Mouse (Mus musculus): ENCODE measurements at regions not wholly inside any gene's neighbourhood (a gene's known extent, or its start where the extent isn't known, plus 50 kb on each side); places are given as distances from the start of the nearest gene placed in this dataset.

DNA sequence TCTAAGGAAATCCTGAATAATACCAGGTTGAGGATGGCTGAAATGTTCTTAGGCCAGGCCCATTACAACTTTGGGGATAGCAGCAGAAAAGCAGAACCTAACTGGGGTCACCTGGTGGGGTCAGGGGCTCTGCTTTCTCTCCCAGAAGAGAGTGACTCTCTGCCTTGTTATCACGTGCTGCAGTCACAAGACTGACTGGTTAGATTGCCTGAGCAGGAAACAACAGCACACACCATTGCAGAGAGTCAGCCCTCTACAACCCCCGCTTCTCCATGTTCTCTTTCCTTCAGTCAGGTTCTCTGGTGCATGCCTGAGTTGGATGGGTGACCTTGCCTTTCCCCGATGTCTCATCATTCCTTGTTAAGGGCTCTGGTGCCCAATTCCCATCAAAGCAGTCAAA, 91.2 kb upstream of the Hsd17b12 start:
- DNase-seq (ENCODE audit: low read depth, low spot score), result no peak

- peak; percentile 57 for DNase-seq (ENCODE audit: low read depth, low spot score)
Measured at GRCm38 (mm10) chr2:94246851-94247471, 89.2 kb upstream of the Hsd17b12 start.

GRCm38 (mm10) chr2:94246180-94246611, 88.4 kb upstream of the Hsd17b12 start:
- no peak for DNase-seq (ENCODE audit: low read depth, low spot score)

DNA sequence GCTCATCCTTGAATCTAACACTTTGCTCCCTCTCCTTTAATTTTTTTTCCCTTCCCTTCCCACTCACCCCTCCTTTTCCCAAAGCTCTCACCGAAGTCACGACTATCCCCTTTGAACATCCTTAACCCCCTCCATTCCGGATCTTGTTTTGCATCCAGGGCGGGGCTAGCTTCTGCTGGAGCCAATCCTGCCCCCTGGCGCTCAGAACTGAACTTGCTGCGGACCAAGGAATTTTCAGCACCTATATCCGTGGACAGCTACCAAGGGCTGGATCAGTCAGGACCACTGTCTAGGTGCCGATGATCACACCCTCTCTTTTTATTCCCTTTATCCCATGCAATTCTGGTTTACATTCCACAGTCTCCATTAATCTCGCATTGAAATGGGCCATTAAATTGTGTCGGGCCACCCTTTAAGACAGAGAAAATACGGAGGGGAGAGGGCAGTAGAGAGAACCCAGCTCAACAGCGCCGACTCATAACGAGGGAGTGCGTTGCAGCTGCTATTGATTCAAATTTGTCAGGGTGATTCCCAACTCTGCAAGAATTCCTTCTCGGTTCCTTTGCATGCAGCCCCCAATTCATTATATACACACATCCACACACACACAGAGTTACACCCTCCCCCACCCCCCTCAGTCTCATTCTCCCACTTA, 87.7 kb upstream of the Hsd17b12 start:
- peak; percentile 93 for DNase-seq (ENCODE audit: low read depth, low spot score)

DNA sequence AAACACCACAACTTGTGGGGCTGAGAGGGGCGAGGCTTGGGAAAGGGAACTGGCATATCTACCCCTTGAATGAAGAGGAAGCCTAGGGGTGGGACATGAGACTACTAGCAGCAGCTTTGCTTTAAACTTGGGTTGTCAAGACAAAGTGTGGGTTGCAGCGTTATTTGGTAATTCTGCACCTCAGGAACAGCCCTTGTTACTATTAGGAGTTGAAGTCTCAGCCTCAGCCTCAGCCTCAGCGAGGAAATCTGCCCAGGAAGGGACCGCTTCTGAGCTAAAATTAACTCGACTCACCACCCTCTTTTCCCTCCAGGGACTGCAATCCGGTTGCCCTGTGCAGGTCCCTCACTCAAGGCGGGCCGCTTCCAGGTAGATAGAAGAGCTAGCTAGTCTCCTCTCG, 86.4 kb upstream of the Hsd17b12 start:
- no peak for DNase-seq (ENCODE audit: low read depth, low spot score)

DNA sequence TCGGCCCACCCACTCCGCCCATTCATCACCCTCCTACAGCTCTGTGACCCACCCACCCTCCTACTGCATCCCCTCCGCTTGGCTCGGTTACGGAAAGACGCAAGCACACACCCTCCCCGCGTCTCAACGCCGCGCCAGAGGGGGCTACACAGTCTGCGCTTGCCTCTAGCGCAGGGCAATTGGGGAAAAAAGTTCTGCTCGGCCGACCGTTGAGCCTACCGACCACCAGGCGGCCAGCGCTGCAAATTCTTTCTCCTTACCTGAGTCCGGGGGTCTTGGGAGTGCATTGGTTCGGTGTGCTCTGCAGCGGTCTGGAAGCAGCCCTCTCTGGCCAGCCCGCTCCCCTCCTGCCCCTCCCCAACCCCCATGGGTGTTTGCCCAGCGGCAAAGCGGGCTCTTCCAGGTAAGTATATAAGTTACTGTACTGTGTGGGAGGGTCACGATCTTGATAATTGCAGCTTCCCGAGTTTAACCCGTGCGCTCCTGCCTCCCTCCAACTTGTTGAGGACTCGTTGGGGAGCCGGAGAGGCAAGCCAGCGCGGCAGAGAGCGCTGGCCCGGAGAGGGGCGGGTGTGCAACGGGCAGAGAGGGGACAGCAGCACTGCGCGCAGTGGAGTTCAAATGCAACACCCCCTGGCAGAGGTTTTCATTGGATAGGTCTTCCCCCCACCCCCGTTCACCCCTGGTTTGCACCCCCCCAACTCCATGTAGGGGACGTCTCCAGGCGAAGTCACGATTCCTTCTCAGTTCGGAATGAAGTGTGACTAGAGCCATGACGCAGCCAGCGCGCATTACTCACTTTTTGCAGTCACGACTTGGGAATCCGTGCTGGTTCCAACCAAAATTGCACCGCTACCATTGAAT, 85.5 kb upstream of the Hsd17b12 start:
- DNase-seq (ENCODE audit: low read depth, low spot score), result peak; percentile 34

GRCm38 (mm10) chr2:94242406-94243052, 84.8 kb upstream of the Hsd17b12 start:
- DNase-seq (ENCODE audit: low read depth, low spot score), result no peak

DNA sequence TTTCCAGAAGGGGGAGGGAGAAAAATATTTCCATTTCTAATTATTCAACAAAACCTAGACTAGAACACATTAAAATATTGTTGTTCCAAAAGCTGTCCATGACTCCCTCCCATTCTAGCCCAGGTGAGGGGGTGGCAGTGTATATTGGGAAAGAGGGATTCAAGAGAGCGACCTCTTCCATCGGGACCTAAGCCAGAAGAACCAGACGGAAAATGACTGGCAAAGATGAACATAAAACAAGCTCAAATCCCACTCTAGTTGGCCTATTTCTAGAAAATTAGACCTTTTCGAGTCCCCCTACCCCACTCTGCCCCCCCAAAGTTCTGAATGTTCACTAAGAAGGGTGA, 84.3 kb upstream of the Hsd17b12 start:
- DNase-seq (ENCODE audit: low read depth, low spot score), result no peak

GRCm38 (mm10) chr2:94241301-94242050, 83.7 kb upstream of the Hsd17b12 start:
- no peak for DNase-seq (ENCODE audit: low read depth, low spot score)

DNA sequence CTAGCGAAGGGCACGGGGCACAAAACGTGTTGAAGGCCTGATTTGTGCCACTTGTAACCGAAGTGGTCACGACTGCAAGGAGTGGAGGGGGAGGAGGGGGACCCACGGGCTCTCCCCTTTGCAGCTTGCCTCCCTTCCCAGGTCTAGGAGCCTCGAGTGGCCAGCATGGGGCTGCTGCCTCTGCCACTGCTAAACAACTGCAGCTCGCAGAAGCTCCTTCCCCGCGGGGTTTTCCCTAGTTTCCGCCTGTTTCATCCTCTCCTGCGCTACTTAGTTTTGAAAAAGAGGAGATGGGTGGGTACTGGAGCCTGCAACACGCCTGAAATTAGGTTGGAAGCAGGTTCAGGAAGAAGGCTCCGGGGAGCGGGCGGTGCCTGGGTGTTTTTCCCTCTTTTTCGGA, 82.6 kb upstream of the Hsd17b12 start:
- DNase-seq (ENCODE audit: low read depth, low spot score), result no peak

DNA sequence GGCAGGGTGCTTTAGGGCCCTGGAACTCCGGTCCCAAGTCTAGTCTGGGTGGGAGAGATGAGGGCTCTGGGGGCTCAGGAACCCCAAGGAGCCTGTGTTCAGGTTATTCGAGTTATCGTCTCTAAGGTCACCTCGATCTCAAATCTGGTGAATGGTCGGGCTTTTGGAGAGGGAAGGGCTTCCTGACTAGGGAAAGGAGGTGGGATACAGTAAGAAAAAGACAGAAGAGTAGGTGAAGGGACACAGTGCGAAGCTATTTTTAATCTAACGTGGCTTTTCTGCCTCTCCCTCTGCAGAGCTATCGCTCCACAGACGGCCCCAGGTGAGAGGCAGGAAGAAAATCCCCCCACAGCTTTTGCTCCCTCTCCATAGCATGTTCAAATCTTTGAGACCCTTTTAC, 81.8 kb upstream of the Hsd17b12 start:
- DNase-seq (ENCODE audit: low read depth, low spot score), result no peak

GRCm38 (mm10) chr2:94236479-94236878, 78.7 kb upstream of the Hsd17b12 start:
- no peak for DNase-seq (ENCODE audit: low read depth, low spot score)

DNA sequence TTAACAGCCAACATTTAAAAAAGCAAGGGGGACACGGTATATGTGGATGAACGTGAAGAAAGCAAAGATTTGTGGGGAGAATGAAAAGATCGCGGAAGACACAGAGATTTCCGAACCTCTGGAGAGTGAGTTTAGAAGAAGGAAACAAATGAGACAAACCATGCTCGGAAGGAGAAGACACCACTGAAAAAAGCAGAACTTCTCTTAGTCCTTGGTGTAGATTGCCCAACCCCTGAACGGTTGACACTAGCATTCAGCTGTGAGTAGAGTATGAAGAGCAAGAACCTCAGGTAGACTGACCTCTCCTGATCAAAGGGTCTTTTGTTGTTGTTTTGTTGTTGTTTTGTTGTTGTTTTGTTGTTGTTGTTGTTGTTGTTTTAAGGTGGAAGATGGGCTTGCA, 75.8 kb upstream of the Hsd17b12 start:
- DNase-seq (ENCODE audit: low read depth, low spot score), result no peak

DNA sequence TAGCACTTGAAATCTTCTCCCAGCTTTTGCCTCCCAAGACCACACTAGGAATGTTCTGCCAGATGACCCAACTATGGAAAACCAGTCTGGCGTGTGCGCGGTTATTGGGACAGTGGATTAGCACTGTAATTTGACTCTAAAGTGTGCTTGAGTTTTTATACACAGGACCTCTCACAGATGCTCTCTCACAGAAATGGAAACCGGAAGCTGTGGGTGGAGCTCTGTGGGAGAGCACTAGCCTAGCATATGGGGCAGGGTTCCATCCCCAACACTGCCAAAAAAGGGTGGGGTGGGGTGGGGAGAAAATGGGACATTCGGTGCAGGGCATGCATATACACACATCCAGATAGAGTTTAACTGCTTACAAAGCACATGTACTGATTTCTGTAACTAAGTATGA, 61.7 kb upstream of the Hsd17b12 start:
- DNase-seq (ENCODE audit: low read depth, low spot score), result no peak

DNA sequence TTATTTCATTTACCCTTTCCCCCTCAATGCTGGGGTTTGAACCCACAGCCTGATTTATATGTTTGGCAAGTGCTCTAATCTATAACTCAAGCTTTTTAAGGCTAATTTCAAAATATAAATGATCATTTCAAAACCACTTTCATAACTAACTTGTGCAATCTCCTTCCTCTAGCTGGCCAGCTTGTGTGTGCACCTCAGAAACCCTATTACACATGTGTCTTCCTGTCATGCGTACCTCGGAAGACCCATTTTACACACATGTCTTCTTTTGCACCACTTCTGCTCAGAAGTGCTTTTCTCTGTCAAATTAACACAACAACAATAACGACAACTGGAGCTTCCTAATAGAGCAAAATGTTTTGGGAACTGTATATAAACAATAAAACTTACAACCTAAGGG, 59.7 kb upstream of the Hsd17b12 start:
- DNase-seq (ENCODE audit: low read depth, low spot score), result no peak

- no peak for DNase-seq (ENCODE audit: low read depth, low spot score)
Measured at GRCm38 (mm10) chr2:94215455-94215854, 57.7 kb upstream of the Hsd17b12 start.

Measured in mesoderm, embryonic 11.5 days (tissue).